Mouse (Mus musculus) kidney, adult 11 months (tissue): ENCODE results near the gene Rnps1.

Experiments
- DNase-seq: peaks from one replicate; pipeline ENCODE4 v3.0.0; 2022

The Rnps1 gene

GRCm38 (mm10) chr17:24470701-24471527, 56.5 kb downstream of the Rnps1 start:
- DNase-seq: peak; percentile 33

GRCm38 (mm10) chr17:24472512-24472911, 58.1 kb downstream of the Rnps1 start:
- peak; percentile 94 for DNase-seq

- no peak for DNase-seq
Observed at GRCm38 (mm10) chr17:24473612-24474275, 59.4 kb downstream of the Rnps1 start, which contains the start of gene Bricd5. Bricd5 (plus strand) TSS chr17:24473884.

- no peak for DNase-seq
Observed at GRCm38 (mm10) chr17:24474557-24474956, 60.2 kb downstream of the Rnps1 start.
